Mouse (Mus musculus) adrenal gland, adult 8-10 months (tissue): ENCODE data around the gene Nsg2. TPM values are rescaled to one million over a fixed set of nuclear protein-coding genes. Genes with fewer than 3 reads are reported as not detected.
"Not testable (repeated sequence)": the region's sequence is repeated elsewhere in the genome, so short reads cannot be mapped to it uniquely, and the experiment has no call there.

ENCODE experiments used
- DNase-seq: peaks from one replicate; pipeline ENCODE4 v3.0.0; 2022
- total RNA-seq, 4 experiments: library from RNA; stranded (reverse); gene quantifications; 2 replicates each; pipeline ENCODE4 v1.2.4; 2022

Gene Nsg2
- 10 to 100 TPM; 37.1 to 76.7 (median 48.5) TPM for total RNA-seq

DNA sequence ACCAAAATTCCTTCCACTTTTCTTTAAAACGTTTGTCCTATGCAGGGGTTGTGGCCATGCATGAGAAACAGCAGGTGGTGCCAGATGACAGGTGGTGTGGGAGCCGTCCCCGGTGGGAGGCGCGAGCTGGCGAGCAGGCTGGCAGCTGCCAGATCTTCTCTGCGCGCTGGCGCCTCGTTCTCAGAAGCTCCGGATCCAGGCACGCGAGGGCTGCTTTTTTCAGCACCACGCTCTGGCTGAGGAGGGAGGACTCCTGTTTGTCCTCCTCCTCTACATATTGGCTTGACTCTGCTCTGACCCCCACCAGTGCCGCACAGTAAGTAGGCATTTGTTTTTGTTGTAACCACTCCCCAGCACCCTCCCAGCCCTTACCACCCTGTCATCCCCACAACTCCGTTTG lies at the start of gene Nsg2:
Gene Nsg2 (plus strand): TSS at position 183 of the 400 bp plus-strand sequence.
- DNase-seq, result peak; percentile 53

DNA sequence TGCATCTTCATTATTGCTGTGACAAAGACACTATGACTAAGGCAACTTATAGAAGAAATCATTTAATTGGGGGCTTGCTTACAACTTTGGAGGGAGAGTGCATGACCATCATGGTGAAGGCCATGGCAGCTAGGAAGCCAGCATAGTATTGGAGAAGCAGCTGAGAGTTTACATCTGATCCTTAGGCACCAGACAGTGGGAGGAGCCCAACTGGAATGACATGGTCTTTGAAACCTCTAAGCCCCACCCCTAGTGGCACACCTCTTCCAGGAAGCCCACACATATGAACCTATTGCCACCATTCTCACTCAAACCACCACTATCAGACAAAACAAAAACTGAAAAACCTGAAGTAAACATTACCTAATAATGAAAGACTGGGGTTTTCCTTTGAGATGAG lies 40.2 kb upstream of the Nsg2 start:
- no peak for DNase-seq

DNA sequence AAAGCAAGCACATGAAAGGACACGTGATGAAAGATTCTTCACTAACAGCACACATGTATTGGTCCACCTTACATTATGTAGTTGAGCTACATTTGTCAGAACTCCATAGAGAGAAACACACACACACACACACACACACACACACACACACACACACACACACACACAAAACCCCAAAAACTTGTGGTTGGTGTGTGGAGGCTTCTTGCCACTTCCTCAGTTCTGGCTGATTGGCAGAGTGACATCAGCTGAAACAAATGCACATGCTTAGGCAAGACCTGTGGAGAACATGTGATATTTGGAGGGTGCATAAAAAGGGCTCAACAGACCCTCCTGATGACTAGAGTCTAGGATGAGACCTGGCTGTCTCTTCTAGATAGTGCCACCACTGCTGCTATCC lies 36.3 kb upstream of the Nsg2 start:
- DNase-seq, result no peak

DNA sequence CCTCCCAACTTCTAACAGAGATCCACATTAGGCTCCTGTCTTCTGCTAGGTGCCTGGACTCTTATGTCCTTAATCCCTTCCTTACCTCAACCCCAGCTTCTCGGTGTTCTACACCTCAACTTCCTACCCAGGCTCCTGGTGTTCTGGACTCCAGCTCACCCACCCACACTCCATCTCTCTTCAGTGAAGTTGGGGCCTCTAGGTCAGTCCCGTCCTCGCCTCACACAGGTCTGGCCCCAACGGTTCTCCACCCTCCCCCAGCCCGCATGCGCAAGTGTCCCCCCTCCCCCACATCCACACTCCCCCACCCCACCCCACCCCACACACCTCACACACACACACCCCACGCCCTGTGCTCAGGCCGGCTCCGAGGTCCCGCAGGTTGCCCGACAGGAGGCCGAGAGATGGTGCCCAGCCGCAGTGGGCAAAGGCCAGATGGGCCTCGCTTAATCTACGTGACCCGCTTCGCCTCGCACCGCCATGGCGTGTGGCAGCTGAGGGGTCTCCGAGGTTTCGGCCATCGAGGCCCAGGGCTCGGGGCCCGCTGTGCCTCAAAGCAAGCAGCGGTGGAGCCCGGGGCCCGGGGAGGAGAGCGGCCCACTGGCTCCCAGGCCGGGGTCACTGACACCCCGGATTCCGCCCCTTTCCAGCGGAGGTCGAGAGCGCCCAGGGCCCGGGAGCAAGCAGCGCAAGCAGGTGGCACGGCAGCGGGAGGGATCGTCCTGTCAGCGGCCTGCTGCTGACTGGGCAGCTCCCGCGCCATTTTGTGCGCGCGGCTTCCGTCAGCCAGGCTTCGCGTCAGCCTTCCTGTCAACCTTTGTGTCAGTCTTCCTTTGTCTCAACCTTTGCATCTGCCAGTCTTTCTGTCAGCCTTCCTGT lies 34.8 kb upstream of the Nsg2 start, which contains the start of gene 4930524B15Rik:
Gene 4930524B15Rik (plus strand): TSS at position 337 of the 879 bp plus-strand sequence.
- DNase-seq, result no peak

DNA sequence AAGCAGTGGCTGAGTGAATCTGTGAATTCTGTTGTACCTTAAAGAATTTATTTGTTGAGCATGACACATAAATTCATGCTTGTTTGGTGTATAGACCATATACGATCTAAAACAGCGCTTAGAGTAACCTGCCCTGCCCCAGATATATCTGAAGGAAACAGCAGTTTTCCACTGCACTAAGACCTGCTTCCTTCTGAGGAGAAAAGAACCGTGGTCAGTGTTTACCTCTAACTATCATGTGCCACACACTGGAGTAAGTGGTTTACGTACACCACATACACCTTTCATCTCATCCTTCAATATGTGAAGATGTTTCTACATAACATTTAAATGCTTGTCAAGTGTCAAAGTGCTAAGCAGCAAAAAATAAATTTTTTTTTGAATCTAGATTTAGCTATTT lies 26.1 kb upstream of the Nsg2 start:
- DNase-seq, result no peak

DNA sequence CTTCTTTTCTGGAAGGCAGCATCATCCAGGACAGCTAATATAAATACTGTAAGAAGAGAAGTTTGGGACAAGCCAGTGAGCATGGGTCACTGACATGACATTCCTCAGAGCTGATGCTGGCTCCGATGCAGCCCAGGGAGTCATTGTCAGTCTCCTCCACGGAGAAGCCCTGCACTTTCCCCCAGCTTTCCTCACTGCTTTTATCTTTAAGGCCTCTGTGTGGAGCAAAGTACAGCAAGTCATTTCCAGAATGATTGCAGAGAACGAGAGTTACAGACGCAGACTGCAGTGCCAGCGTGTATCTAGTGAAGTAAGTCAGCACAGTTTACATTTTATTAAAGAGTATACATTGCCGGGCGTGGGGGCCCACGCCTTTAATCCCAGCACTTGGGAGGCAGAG lies 25.4 kb upstream of the Nsg2 start:
- DNase-seq, result no peak

DNA sequence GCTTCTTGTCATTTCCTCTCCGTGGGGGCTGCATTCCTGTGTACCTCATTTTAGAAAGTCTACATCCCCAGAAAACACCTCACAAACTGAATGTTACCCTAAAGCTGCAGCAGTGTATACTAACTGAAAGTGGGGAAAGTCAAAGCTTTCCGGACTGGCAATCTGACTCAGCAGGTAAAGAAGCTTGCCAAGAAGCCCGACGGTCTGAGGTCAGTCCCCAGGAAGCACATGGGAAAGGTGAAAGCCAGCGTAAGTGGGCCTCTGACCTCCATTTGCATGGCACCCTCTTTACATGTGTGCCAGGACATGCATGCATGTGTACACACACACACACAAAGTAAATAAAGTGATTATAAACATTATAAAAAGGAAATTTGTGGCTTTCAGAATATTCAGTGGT lies 24.6 kb upstream of the Nsg2 start:
- no peak for DNase-seq

DNA sequence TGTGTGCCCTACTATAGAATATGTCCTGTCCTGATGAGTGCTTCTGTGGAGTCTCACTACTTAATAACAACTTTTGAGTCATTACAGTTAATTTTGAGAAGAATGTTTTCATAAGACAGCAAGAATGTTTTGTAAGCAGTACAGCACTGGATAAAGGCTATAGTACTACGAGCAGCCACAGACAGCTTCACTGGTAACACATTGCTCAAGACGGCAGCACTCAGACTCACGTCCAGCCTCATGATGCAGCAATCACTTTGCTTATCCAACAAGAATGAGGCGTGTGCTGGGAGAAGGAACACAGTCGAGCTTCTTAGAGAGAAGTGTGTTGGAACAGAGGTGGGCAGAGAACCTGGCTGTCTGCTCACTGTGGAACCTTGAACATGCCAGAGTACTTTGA lies 24.1 kb upstream of the Nsg2 start:
- DNase-seq, result no peak

DNA sequence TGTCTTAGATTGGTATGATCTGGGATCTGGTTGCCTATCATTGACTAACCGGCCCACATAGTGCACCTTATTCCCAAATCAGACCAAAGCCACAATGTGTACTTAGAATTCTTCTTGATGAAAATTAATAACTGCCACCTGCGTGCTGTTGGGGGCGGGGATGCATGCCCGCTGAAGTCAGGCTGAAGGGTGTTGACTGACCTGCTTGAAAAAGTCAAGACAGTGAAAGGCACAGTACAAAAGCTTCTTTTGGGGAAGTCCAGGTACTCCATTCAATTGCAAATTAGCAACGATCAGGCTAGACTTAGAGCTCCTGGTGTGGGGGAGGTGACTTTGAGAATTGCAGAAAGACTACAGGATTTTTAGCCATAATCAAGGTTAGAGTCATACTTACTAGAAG lies 20.2 kb upstream of the Nsg2 start:
- DNase-seq, result not testable (repeated sequence)

DNA sequence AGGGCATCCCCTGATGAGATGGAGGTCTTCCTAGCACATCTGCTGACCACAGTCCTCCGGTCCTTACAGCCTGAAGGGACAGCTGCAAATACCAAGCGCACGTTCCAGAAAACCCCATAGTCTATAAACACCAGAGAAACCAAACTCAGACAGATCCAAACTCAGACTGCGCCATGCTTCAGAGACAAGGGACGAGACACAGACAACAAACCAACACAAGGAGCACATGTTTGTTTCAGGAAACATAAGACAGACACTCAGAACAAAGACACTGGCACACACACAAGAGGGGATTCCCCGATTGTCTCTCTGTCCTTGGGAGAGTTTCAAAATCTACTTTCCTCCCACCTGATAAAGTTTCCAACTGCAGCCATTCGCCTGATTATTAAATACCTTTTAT lies 18.4 kb upstream of the Nsg2 start:
- no peak for DNase-seq

DNA sequence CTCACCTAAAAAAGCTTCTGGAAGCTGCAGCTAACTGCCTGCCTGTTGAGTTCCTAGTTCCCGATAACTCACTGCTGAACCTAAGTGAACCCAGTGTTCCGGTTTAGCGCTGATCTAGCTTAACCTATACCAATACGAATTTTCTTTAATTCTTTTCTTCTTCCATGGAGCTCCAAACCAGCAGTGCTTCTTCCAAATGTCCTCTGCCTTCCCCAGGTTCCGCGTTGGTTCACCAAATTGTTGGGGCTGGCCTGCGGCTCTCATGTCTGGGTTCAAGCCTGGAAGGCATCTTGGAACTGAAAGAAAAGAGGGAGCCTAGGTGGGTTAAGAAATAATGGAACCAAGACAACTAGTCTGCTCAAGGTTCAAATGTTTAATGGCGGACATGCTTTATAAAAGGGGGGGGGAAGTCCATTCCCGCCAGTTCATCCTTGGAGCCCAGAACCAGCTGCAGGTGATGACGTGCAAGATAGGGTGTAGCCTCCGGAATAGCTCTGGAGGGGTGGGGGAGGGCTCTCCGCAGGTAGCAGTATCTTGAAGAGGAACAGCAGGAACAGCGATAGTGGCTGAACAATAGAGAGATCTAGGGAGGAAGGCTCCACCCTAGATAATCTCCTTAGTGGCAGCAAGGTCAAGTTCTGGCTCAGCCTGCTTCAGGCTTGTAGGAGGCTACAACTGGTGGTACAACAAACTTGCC lies 17.9 kb upstream of the Nsg2 start:
- not testable (repeated sequence) for DNase-seq

DNA sequence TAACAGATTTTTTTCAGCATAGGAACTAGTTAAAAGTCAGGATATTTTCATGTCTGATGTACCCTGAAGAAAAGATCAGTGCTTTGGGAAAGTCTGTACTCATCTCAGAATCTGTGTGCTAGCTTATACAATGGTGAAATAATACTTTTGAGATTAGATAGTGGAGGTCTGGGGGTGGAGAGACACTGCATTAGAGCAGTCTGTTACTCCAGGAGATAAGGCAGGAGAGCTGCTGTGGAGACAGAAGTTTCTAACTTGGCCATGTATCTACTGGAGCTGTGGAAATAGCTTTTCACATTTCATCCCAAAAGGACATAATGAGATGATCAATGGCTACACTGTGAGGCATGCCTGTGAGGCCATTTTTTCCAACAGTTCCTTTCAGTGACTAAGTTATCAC lies 17.0 kb upstream of the Nsg2 start:
- no peak for DNase-seq

DNA sequence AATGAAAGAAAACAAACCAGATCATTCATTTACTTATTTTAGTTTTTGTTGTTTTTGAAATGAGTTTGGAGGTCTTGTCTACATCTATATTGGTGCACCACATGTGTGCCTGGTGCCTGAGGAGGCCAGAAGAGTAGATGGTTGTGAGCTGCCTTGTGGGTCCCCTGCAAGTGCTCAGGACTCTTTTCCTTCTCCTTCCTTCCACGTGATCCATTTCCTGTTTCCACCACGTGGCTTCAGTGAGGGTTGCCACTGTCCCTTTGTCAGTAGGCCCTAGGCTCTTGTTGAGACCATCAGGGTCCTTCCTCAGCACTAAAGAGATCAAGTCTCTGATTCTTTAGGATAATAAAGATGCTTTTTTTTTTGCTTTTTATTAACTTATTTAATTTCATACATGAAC lies 15.5 kb upstream of the Nsg2 start:
- DNase-seq, result no peak

DNA sequence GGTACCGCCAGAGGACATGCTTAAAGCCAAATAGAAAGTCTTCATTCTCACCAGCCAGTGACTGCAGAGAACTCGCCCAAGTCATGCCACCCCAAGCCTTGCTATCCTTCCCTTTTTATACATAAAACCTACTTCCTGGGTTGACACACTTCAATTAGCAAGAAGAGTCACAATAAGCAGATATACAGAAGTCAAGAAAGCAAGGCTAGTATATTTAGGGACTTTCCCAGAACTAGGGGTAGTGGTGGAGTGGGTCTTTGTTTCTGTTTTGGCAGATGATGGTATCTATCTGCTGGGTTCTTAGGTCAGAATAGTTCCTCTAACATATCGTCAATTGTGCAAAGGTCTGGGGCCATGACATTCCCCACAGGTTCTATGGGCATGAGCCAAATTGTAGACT lies 7.7 kb upstream of the Nsg2 start:
- no peak for DNase-seq

DNA sequence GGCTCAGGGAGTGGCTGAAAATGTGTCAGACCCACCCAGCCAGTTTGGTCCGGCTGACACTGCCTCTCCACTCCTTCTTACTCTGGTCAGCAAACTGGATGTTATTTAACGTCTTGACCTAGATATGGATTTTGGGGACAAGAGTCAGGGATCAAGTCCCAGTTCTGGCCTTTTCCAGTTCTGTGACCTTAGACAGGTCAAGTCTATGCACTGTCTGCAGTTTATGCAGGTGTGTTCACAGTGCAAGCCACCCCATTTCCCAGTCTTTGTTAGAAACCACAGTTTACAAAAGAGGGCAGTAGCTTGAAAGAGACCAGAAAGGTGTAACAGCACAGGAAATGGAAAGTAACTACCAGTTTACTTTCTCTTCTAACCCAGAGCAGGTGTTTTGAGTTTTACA lies 547 bp upstream of the Nsg2 start:
- no peak for DNase-seq

DNA sequence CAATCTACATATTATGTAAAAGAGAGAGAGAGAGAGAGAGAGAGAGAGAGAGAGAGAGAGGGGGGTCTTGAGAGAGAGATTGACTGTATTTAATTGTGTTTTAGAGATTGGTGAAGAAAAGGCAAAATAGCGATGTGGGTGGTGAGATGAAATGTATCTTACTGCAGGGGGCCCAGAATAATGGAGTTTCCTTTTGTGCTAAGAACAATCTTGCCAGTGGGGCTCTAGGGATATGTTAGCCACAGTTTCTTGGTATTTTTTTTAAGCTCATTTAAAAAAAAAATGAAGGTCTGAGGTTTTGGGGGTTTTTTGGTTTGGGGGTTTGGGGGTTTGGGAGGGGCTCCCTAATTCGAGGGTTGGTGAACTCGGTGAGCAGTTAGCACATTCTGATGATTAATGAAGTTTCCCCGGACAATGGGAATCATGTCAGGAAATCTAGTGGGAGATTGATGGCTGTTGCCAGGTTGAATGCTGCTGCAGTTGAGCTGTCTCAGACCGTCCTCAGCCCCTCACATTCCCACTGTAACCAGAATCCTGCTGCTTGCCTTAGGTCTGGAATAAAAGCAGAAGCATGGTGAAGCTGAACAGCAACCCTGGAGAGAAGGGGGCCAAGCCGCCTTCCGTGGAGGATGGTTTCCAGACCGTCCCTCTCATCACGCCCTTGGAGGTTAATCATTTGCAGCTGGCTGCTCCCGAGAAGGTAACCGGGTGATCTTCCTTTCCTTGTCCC lies 1.1 kb downstream of the Nsg2 start:
- no peak for DNase-seq

DNA sequence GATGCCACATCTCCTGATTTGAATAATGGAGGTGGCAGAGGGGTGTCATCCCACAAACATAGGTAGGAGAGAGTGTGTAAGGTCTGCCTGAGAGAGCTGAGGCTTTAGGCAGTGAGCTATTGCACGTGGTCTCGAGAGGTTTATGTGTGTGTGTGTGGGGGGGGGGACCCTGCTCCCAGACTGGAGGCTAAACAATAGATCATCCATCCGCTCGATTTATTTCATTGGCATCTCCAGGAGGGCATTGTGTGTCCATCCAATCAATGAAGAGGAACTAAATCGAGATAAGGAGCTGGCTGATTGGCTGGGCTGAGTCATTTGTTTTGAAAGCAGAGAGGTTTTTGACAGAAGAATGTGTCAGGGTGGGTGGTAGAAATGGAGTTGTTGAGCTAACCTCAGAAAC lies 2.4 kb downstream of the Nsg2 start:
- DNase-seq, result no peak

DNA sequence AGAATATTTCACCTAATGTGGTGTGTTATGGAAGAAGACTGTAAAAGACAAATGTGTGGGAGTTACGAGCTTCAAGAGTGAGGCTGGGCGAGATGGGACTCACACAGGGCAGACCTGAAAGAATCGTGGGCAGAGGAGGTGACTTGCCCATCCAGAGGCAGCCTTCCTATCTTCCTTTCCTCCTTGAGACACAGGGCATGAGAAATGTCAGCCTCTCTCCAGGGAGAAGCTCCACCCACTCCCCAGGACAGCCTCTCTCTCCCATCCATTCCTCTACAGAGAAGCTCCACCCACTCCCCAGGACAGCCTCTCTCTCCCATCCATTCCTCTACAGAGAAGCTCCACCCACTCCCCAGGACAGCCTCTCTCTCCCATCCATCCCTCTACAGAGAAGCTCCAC lies 7.8 kb downstream of the Nsg2 start:
- DNase-seq, result not testable (repeated sequence)

DNA sequence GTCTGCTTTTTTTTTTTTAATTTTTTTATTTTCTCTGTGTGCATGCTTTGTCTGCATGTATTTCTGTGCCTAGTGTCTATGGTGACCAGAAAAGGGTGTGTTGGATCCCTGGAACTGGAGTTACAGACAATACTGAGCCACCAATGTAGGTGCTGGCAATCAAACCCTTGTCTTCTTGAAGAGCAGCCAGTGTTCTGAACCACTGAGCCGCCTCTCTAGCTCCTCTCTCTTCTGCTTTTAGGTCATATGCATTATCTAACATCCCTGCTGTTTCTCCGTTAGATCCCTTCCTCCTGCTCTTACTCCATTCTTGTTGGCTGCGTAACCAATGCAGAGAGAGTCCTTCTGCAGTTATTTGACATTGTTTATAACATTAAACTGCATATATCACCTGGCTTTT lies 8.6 kb downstream of the Nsg2 start:
- DNase-seq, result no peak

DNA sequence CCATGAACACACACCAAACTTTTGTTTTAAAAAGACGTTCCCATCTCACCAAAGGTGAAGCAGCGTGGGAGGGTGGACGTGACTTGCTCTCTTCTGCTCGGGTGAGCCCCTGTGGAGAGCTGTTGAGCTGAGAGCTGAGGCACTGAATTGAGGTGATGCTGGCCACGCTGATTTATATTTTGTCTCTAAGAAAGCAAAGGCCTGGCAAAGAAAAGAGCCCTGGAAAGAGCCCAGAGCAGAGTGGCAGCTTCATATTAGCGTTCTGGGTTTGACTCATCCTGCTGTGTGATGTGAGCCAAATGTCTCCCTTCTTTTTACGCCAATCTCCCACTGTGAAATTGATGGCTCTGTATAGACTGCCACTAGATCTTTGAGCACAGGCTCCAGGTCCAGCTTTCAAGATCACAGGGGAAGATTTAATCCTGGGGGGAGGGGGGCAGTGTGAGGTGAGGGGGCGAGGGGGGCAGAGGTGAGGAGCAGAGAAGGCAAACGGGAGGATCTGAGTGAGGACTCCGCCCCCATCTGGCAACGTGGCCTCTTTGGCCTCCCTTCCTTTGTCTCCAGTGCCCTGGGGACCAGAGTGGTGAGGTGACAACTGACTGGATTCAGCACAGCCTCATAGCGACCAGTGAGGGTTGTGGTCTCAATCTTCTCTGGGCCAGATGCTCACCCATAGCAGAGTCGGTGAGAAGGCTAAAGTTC lies 9.8 kb downstream of the Nsg2 start:
- DNase-seq, result no peak

DNA sequence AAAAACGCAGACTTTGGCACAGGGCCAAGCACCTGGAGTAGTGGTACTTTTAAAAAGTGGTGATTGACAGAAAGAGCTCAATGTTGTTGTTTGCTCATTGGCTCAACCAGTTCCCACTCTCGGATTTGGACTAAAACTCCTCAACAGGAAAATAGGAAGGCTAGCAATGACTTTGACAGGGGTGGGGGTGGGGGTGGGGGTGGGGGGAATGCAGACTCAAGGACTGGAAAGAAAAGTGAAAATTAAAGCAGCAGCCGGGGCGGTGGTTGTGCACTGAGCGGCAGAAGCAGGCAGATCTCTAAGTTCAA lies 10.4 kb downstream of the Nsg2 start:
- DNase-seq, result no peak

DNA sequence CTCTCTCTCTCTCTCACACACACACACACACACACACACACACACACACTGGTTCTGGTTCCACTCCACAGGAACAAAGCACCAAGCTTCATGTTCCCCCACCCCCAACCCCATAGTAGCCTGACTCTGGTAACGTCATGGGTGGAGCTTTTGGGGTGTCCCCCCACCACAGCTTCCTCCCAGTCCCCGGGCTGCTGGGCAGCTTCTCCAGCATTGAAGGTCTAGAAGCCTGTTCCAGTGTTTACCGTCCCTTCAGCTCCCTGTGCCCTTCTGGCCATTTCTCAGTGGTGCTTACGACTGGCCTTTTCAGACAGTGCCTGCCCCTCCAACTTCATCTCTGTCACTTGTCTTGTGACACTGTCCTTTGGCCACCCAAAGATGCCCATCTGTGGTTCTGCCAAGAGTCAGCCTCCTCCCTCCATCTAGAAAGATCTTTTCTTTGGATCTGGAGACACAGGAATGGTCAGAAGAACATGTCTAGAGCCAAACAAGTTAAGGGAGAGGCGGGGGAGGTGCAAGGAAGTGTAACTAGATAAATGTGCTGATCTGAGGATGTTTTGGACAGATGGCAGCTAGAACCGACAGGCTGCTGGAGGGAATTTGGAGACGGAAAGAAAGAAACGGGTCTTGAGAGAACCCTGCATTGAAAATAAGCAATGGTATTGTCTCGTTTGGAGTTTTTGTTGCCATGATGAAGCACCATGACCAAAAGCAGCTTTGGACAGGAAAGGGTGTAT lies 11.8 kb downstream of the Nsg2 start:
- no peak for DNase-seq
